Mouse (Mus musculus): ENCODE measurements at regions not wholly inside any gene's neighbourhood (a gene's known extent, or its start where the extent isn't known, plus 50 kb on each side); places are given as distances from the start of the nearest gene placed in this dataset.
A peak's percentile ranks its signal among the peaks of the same experiment; 100 is the strongest.

DNA sequence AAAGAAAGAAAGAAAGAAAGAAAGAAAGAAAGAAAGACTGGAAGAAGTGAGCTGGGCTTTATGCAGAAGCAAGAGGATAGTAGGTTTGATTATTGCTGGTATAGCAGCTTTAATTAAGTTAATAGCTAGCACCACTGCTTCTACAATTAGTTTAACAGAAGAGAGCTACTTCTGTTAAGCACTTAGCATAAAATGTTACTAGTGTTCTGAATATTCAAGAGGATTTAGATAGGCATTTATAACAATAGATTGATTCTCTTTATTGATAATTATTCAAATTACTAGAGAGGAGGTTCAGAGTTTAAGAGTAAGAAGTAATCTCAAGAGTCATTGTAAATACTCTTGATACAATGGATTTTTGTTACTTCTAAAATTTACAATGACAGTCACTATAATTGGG is 346.1 kb upstream of the Pdgfd start:
- TF ChIP-seq POLR2A (IDR thresholded peaks at IDR 0.05; ENCODE audit: low read depth, low read length) (no peak), CTCF (conservative IDR thresholded peaks at IDR 0.05; ENCODE audit: insufficient read depth, insufficient read length, low read depth, low read length) (no peak)
- H3K27ac ChIP-seq (ENCODE audit: insufficient read depth, low read depth, low read length), result no peak overlapping the region
- no peaks in the 10 kb centered on the region for H3K4me1 ChIP-seq (ENCODE audit: control insufficient read depth, insufficient read depth, low read length)
- H3K4me3 ChIP-seq (ENCODE audit: insufficient read depth, low read depth, low read length), result no peak overlapping the region
- no peak for DNase-seq
- H3K27me3 ChIP-seq (replicated peaks; ENCODE audit: control insufficient read depth, insufficient read depth, low read length), result no peaks in the 10 kb centered on the region
- H3K36me3 ChIP-seq (ENCODE audit: control insufficient read depth, insufficient read depth, low read length), result no peaks in the 10 kb centered on the region

DNA sequence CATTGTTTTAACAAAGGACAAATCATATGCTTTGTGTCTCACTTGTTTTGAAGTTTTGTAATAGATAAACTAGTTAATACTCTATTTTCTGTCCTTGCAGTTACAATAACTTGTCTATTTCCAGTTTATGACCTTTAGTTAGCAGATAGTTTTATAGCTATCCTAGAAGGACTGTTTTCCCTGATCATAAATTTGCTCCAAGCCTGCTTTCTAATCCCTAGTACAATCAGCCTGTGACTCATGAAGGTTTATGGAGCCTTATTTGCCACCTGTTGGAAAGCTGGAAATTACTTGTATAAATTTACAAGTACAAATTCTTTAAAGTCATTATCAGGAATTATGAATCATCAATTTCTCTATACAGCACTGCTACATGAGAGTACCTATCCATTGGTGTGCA is 339.5 kb upstream of the Pdgfd start:
- TF ChIP-seq POLR2A (IDR thresholded peaks at IDR 0.05; ENCODE audit: low read depth, low read length), result no peak
- no peak for TF ChIP-seq CTCF (conservative IDR thresholded peaks at IDR 0.05; ENCODE audit: insufficient read depth, insufficient read length, low read depth, low read length)
- Histone ChIP-seq H3K4me1 (ENCODE audit: control insufficient read depth, insufficient read depth, low read length) (no peaks in the 10 kb centered on the region), H3K27ac (ENCODE audit: insufficient read depth, low read depth, low read length) (no peak overlapping the region), H3K36me3 (ENCODE audit: control insufficient read depth, insufficient read depth, low read length) (no peaks in the 10 kb centered on the region), H3K4me3 (ENCODE audit: insufficient read depth, low read depth, low read length) (no peak overlapping the region), H3K27me3 (replicated peaks; ENCODE audit: control insufficient read depth, insufficient read depth, low read length) (no peaks in the 10 kb centered on the region)
- DNase-seq, result no peak

DNA sequence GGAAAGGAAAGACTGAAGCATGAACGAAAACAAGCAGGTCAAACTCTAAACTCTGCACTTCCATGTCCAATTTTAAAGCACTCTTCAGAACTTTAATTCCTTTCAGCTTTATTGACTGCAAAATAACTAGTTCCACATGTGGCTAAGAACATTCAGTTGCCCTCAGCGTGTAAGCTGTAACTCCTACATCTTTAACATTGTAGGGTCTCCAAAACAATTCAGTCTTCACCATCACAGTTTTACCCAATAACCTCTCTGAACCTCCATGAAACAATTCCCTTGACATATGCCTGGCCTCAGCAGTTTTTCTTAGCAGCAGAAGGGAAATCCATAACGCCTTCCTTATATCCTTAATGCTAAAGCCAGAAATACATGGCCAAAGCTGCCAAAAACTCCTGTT is 326.0 kb upstream of the Pdgfd start:
- no peak overlapping the region for H3K4me3 ChIP-seq (ENCODE audit: insufficient read depth, low read depth, low read length)
- no peak for DNase-seq
- WGBS, result 74% methylated on average over 3 of the region's 3 CpGs
- H3K4me1 ChIP-seq (ENCODE audit: control insufficient read depth, insufficient read depth, low read length), result no peaks in the 10 kb centered on the region
- H3K27ac ChIP-seq (ENCODE audit: insufficient read depth, low read depth, low read length), result no peak overlapping the region
- H3K27me3 ChIP-seq (replicated peaks; ENCODE audit: control insufficient read depth, insufficient read depth, low read length), result no peaks in the 10 kb centered on the region
- H3K36me3 ChIP-seq (ENCODE audit: control insufficient read depth, insufficient read depth, low read length), result no peaks in the 10 kb centered on the region
- TF ChIP-seq CTCF (conservative IDR thresholded peaks at IDR 0.05; ENCODE audit: insufficient read depth, insufficient read length, low read depth, low read length) (no peak), POLR2A (IDR thresholded peaks at IDR 0.05; ENCODE audit: low read depth, low read length) (no peak)

DNA sequence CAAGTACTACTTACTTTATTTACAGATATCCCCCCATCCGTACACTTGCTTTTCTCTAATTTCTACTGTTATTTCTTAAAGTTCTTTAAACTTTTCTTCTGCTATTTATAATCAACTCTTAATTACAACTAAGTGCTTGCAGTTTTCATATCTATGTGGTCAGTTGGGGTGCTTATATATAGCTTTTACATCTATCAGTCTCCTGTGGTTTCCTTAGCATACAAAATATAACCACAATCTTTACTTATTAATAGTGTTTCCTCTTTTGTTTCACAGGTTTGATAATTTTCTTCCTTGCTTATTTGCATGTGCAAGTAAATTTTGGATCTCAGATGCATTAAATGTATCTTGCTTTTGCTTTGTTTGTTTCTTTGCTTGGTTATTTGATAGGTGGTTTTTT is 288.7 kb upstream of the Pdgfd start:
- no peak overlapping the region for H3K4me3 ChIP-seq (ENCODE audit: insufficient read depth, low read depth, low read length)
- WGBS, result 88% methylated on average over 1 of the region's 1 CpGs

DNA sequence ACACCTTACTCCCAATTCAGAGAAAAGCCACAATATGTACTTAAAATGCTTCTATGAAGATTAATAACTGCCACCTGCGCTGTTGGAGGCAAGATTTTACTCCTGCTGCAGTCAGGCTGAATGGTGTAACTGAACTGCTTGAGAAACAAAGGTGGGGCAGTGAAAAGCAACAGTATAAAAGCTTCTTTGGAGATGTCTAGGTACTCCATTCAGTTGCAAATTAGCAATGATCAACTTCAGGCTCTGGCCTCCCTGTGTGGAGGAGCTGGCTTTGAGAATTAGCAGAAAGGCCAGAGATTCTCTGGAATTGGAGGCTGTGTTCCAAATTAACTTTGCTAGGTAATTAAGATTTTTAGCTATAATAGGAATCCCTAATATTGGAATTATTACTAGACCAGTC is 245.9 kb upstream of the Pdgfd start:
- H3K36me3 ChIP-seq (ENCODE audit: control insufficient read depth, insufficient read depth, low read length), result no peaks in the 10 kb centered on the region
- no peak overlapping the region for H3K27ac ChIP-seq (ENCODE audit: insufficient read depth, low read depth, low read length)
- WGBS, result 78% methylated on average over 1 of the region's 1 CpGs

More for the DNA sequence above, 288.7 kb upstream of the Pdgfd start:
- Histone ChIP-seq H3K36me3 (ENCODE audit: control insufficient read depth, insufficient read depth, low read length) (no peaks in the 10 kb centered on the region), H3K27me3 (replicated peaks; ENCODE audit: control insufficient read depth, insufficient read depth, low read length) (no peaks in the 10 kb centered on the region), H3K4me1 (ENCODE audit: control insufficient read depth, insufficient read depth, low read length) (no peaks in the 10 kb centered on the region), H3K27ac (ENCODE audit: insufficient read depth, low read depth, low read length) (no peak overlapping the region)
- DNase-seq, result no peak
- TF ChIP-seq CTCF (conservative IDR thresholded peaks at IDR 0.05; ENCODE audit: insufficient read depth, insufficient read length, low read depth, low read length) (no peak), POLR2A (IDR thresholded peaks at IDR 0.05; ENCODE audit: low read depth, low read length) (no peak)

DNA sequence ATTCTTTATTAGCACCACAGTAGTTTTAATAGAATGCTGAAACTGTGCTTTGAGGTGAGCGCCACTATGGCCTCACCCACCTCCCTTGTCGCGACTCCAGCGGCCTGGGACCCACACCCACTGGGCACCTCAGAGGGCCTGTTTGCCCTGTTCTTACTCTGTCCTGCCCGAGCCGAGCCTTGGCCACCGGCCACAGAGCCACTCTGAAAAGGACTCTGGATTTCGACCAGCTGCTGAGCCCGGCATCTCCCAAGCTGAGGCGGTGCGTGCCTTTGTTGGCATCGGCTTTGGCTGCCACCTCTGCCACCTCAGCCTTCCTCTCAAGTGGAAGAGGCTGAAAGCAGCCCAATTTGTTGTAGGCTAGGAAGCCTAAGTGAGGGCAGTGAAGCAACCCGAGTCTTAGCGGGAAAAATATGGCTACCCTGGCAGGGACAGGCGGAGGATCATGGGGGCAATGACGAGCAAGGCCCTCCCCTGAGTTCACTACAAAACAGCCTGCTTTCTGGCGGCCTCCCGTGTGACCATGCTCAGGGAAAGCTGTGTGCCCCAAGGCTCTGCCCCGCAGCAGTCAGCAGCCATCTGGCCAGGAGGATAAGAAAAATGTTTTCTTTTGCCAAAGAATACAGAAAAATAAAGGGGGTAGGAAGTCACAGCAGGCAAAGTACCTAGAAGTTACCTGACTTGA is 240.1 kb upstream of the Pdgfd start:
- WGBS, result 85% methylated on average over 19 of the region's 19 CpGs
- Histone ChIP-seq H3K4me3 (ENCODE audit: insufficient read depth, low read depth, low read length) (no peak overlapping the region), H3K27me3 (replicated peaks; ENCODE audit: control insufficient read depth, insufficient read depth, low read length) (no peaks in the 10 kb centered on the region), H3K27ac (ENCODE audit: insufficient read depth, low read depth, low read length) (no peak overlapping the region), H3K4me1 (ENCODE audit: control insufficient read depth, insufficient read depth, low read length) (no peaks in the 10 kb centered on the region), H3K36me3 (ENCODE audit: control insufficient read depth, insufficient read depth, low read length) (no peaks in the 10 kb centered on the region)
- peak; percentile 5 for DNase-seq
- TF ChIP-seq POLR2A (IDR thresholded peaks at IDR 0.05; ENCODE audit: low read depth, low read length), result no peak
- no peak for TF ChIP-seq CTCF (conservative IDR thresholded peaks at IDR 0.05; ENCODE audit: insufficient read depth, insufficient read length, low read depth, low read length)

More for the DNA sequence above, 245.9 kb upstream of the Pdgfd start:
- Histone ChIP-seq H3K27me3 (replicated peaks; ENCODE audit: control insufficient read depth, insufficient read depth, low read length) (no peaks in the 10 kb centered on the region), H3K4me1 (ENCODE audit: control insufficient read depth, insufficient read depth, low read length) (no peaks in the 10 kb centered on the region), H3K4me3 (ENCODE audit: insufficient read depth, low read depth, low read length) (no peak overlapping the region)
- no peak for DNase-seq
- TF ChIP-seq POLR2A (IDR thresholded peaks at IDR 0.05; ENCODE audit: low read depth, low read length) (no peak), CTCF (conservative IDR thresholded peaks at IDR 0.05; ENCODE audit: insufficient read depth, insufficient read length, low read depth, low read length) (no peak)

GRCm38 (mm10) chr9:5972292-5972691 is 196.1 kb upstream of the Pdgfd start:
- Histone ChIP-seq H3K4me3 (ENCODE audit: insufficient read depth, low read depth, low read length) (no peak overlapping the region), H3K36me3 (ENCODE audit: control insufficient read depth, insufficient read depth, low read length) (no peaks in the 10 kb centered on the region), H3K4me1 (ENCODE audit: control insufficient read depth, insufficient read depth, low read length) (no peaks in the 10 kb centered on the region), H3K27ac (ENCODE audit: insufficient read depth, low read depth, low read length) (no peak overlapping the region), H3K27me3 (replicated peaks; ENCODE audit: control insufficient read depth, insufficient read depth, low read length) (no peaks in the 10 kb centered on the region)
- TF ChIP-seq POLR2A (IDR thresholded peaks at IDR 0.05; ENCODE audit: low read depth, low read length) (no peak), CTCF (conservative IDR thresholded peaks at IDR 0.05; ENCODE audit: insufficient read depth, insufficient read length, low read depth, low read length) (no peak)
- 36% methylated on average over 1 of the region's 1 CpGs for WGBS
- DNase-seq, result no peak

Measured in kidney, adult 2 months (tissue).